21 mouse cellular contexts compared by ENCODE assay signal in genomic region chr15:82152022-82152421, GRCm38 (mm10). TPM values are rescaled to one million over a fixed set of nuclear protein-coding genes. Genes with fewer than 3 reads are reported as not detected.
A peak's percentile ranks its signal among the peaks of the same experiment; 100 is the strongest.
DNase-seq lines count a peak whose midpoint lies in the region; ATAC-seq and TF ChIP-seq lines count a peak whose summit lies in the region.
"Had no signal": no experiment of that assay in that cellular context is flagged by ENCODE, and none has a peak within 500 bp of the region (broad histone marks: within the 10 kb centered on the region; RNA-seq: fewer than 3 reads in every experiment).

No protein-coding gene starts in this region.

- peaks cover 8% of the 10 kb centered on the region; the same call in 1 of the 2 replicates for H3K36me3 ChIP-seq in midbrain, embryonic 13.5 days
- peaks cover 4% of the 10 kb centered on the region for H3K36me3 ChIP-seq in midbrain, embryonic 11.5 days (ENCODE audit: control insufficient read depth, insufficient read depth, low read length)
- 0 out of 2 replicates have a peak, but pooled peaks cover 3% of the 10 kb centered on the region for H3K36me3 ChIP-seq in embryonic facial prominence, embryonic 15.5 days
- H3K36me3 ChIP-seq in myocyte (ENCODE audit: control insufficient read depth, insufficient read depth), result peaks cover 19% of the 10 kb centered on the region

- H3K79me2 ChIP-seq in myocyte (ENCODE audit: control insufficient read depth, insufficient read depth), result peaks cover 93% of the 10 kb centered on the region

- H3K9ac ChIP-seq in midbrain, embryonic 13.5 days (replicated peaks), result no peak overlapping the region
- no peak overlapping the region for H3K9ac ChIP-seq in midbrain, embryonic 11.5 days (ENCODE audit: low read length)
- H3K9ac ChIP-seq in embryonic facial prominence, embryonic 15.5 days, result no peak overlapping the region
- H3K9ac ChIP-seq: liver, embryonic 15.5 days; neural tube, embryonic 13.5 days had no signal

- H3K9me3 ChIP-seq in midbrain, embryonic 13.5 days, result no peaks in the 10 kb centered on the region
- H3K9me3 ChIP-seq in midbrain, embryonic 11.5 days (ENCODE audit: control insufficient read depth, low read length), result no peaks in the 10 kb centered on the region
- H3K9me3 ChIP-seq in embryonic facial prominence, embryonic 15.5 days (replicated peaks), result no peaks in the 10 kb centered on the region
- H3K9me3 ChIP-seq: liver, embryonic 15.5 days; neural tube, embryonic 13.5 days had no signal

- no peaks in the 10 kb centered on the region for H3K27me3 ChIP-seq in midbrain, embryonic 13.5 days
- H3K27me3 ChIP-seq in midbrain, embryonic 11.5 days (ENCODE audit: control insufficient read depth, insufficient read depth, low read length), result no peaks in the 10 kb centered on the region
- no peaks in the 10 kb centered on the region for H3K27me3 ChIP-seq in embryonic facial prominence, embryonic 15.5 days
- no peaks in the 10 kb centered on the region for H3K27me3 ChIP-seq in myocyte (ENCODE audit: control insufficient read depth, insufficient read depth, insufficient read length)
- H3K27me3 ChIP-seq: liver, embryonic 15.5 days; neural tube, embryonic 13.5 days had no signal

- H3ac ChIP-seq in myocyte (ENCODE audit: control insufficient read depth, insufficient read length), result no peak overlapping the region

- no peak for ATAC-seq in midbrain, embryonic 13.5 days
- ATAC-seq in midbrain, embryonic 11.5 days (ENCODE audit: low FRiP score), result no peak
- no peak for ATAC-seq in embryonic facial prominence, embryonic 15.5 days (ENCODE audit: insufficient number of reproducible peaks, low FRiP score, low TSS enrichment, low read depth)
- ATAC-seq: CD4-positive, CD25-positive, alpha-beta regulatory T cell, adult 4 months; forebrain, embryonic 14.5 days; midbrain, embryonic 16.5 days had no signal

- H3K27ac ChIP-seq in midbrain, embryonic 13.5 days, result 0 out of 2 replicates have a peak overlapping the region, but pooled peaks have one; percentile 25
- no peak overlapping the region for H3K27ac ChIP-seq in midbrain, embryonic 11.5 days (ENCODE audit: low read depth, low read length)
- peak overlapping the region; percentile 76; the same call in 1 of the 2 replicates for H3K27ac ChIP-seq in embryonic facial prominence, embryonic 15.5 days (replicated peaks)
- H3K27ac ChIP-seq: liver, embryonic 15.5 days; neural tube, embryonic 13.5 days had no signal

- peak overlapping the region; percentile 5; the same call in 1 of the 2 replicates for H3K4me2 ChIP-seq in midbrain, embryonic 13.5 days (replicated peaks)
- H3K4me2 ChIP-seq in midbrain, embryonic 11.5 days, result no peak overlapping the region
- H3K4me2 ChIP-seq in embryonic facial prominence, embryonic 15.5 days (replicated peaks), result peak overlapping the region; percentile 9; the same call in 1 of the 2 replicates
- H3K4me2 ChIP-seq in myocyte (ENCODE audit: low read depth), result peak overlapping the region; percentile 30
- H3K4me2 ChIP-seq: liver, embryonic 15.5 days; neural tube, embryonic 13.5 days had no signal

- DNase-seq in midbrain, embryonic 11.5 days (ENCODE audit: low spot score, missing footprints), result no peak
- peak; percentile 45 for DNase-seq in R1 (ENCODE audit: low read depth, low spot score)
- DNase-seq in kidney, postnatal 14 days, result no peak
- DNase-seq in Muller cell, postnatal 12 days (ENCODE audit: inconsistent ontology term), result no peak
- no peak for DNase-seq in heart, postnatal 14 days
- DNase-seq: cerebellum, postnatal 14 days; heart, adult 18-20 months; heart, postnatal 10 days; kidney, adult 9 months; left cerebral cortex, postnatal 4 days; lung, postnatal 4 days; right cerebral cortex, postnatal 4 days; thymus, postnatal 36 days had no signal

- H3K4me1 ChIP-seq in midbrain, embryonic 13.5 days (replicated peaks), result peaks cover 54% of the 10 kb centered on the region
- H3K4me1 ChIP-seq in midbrain, embryonic 11.5 days (ENCODE audit: control insufficient read depth, insufficient read depth, low read length), result peaks cover 16% of the 10 kb centered on the region
- peaks cover 51% of the 10 kb centered on the region for H3K4me1 ChIP-seq in embryonic facial prominence, embryonic 15.5 days

- intact Hi-C loops in heart, postnatal 14 days (cut with DNase I), result no loop called here

- no peak overlapping the region for H3K4me3 ChIP-seq in midbrain, embryonic 13.5 days (replicated peaks)
- H3K4me3 ChIP-seq in midbrain, embryonic 11.5 days (ENCODE audit: low read depth, low read length), result no peak overlapping the region
- no peak overlapping the region for H3K4me3 ChIP-seq in embryonic facial prominence, embryonic 15.5 days (replicated peaks)
- H3K4me3 ChIP-seq in myocyte, result no peak overlapping the region
- H3K4me3 ChIP-seq: liver, embryonic 15.5 days; neural tube, embryonic 13.5 days had no signal

- 85% methylated on average over 12 of the region's 12 CpGs for WGBS in midbrain, embryonic 13.5 days
- 88% methylated on average over 12 of the region's 12 CpGs for WGBS in midbrain, embryonic 11.5 days
- 71% methylated on average over 12 of the region's 12 CpGs for WGBS in embryonic facial prominence, embryonic 15.5 days

- peak; percentile 27 for TF ChIP-seq POLR2A in myocyte (IDR thresholded peaks at IDR 0.05; ENCODE audit: insufficient read length, low read depth)

TF ChIP-seq in myocyte, 11 proteins besides CTCF, POLR2A, EP300 and RAD21:
- TF ChIP-seq MYOD1 (IDR thresholded peaks at IDR 0.05; ENCODE audit: control insufficient read depth in 1 of 3, insufficient read length in 2 of 3, low read depth in 2 of 3) (no peak), CEBPB (IDR thresholded peaks at IDR 0.05; ENCODE audit: insufficient read depth, poor library complexity, severe bottlenecking) (no peak), SRF (IDR thresholded peaks at IDR 0.05; ENCODE audit: control insufficient read depth, insufficient read length, low read depth) (no peak), POLR2AphosphoS2 (IDR thresholded peaks at IDR 0.05; ENCODE audit: insufficient read length, low read depth) (no peak), MAX (IDR thresholded peaks at IDR 0.05; ENCODE audit: low read depth) (no peak), MYOG (IDR thresholded peaks at IDR 0.05; ENCODE audit: control insufficient read depth in 1 of 3, insufficient read depth in 1 of 3, insufficient read length in 2 of 3, low read depth in 2 of 3) (no peak), USF1 (IDR thresholded peaks at IDR 0.05; ENCODE audit: low read depth) (no peak), TCF3 (IDR thresholded peaks at IDR 0.05; ENCODE audit: insufficient read length, low read depth) (no peak), E2F4 (IDR thresholded peaks at IDR 0.05; ENCODE audit: insufficient read depth) (no peak), TCF12 (IDR thresholded peaks at IDR 0.05; ENCODE audit: insufficient read depth, poor library complexity, severe bottlenecking) (no peak), REST (IDR thresholded peaks at IDR 0.05; ENCODE audit: insufficient read depth, insufficient read length) (no peak)

RNA-seq across cellular contexts. Expression of gene Srebf2, which starts 5.0 kb away (rescaled TPM):
- polyA plus RNA-seq in midbrain, embryonic 13.5 days (2015; fragmentation: Nextera tagmentation; extraction: Ambion mirVana), result 225 and 230 TPM in 2 replicates
- 148 and 170 TPM in 2 replicates for polyA plus RNA-seq in midbrain, embryonic 11.5 days (2014; fragmentation: Nextera tagmentation; extraction: Ambion mirVana)
- polyA plus RNA-seq in embryonic facial prominence, embryonic 15.5 days (2015; fragmentation: Nextera tagmentation; extraction: Ambion mirVana), result 159 and 162 TPM in 2 replicates
- polyA plus RNA-seq in myocyte (2012; fragmentation: generic; extraction: Trizol), result 285 TPM
- total RNA-seq in heart, postnatal 14 days (2021), result 10 to 100 TPM; 18.7 to 22.6 TPM

RNA-seq across cellular contexts. Expression of gene Ccdc134, which starts 24.3 kb away (rescaled TPM):
- 12.0 and 14.0 TPM in 2 replicates for polyA plus RNA-seq in midbrain, embryonic 13.5 days (2015; fragmentation: Nextera tagmentation; extraction: Ambion mirVana)
- polyA plus RNA-seq in midbrain, embryonic 11.5 days (2014; fragmentation: Nextera tagmentation; extraction: Ambion mirVana), result 17.2 and 18.5 TPM in 2 replicates
- polyA plus RNA-seq in embryonic facial prominence, embryonic 15.5 days (2015; fragmentation: Nextera tagmentation; extraction: Ambion mirVana), result 27.6 and 31.1 TPM in 2 replicates
- polyA plus RNA-seq in myocyte (2012; fragmentation: generic; extraction: Trizol), result 82.1 TPM
- total RNA-seq in heart, postnatal 14 days (2021), result 1 to 10 TPM; 4.8 to 5.8 TPM
